Mouse (Mus musculus) limb, embryonic 14.5 days (tissue): ENCODE results near the gene Lamb3. TPM values are rescaled to one million over a fixed set of nuclear protein-coding genes. Genes with fewer than 3 reads are reported as not detected.
A peak's percentile ranks its signal among the peaks of the same experiment; 100 is the strongest.

Experiments used
- ATAC-seq: fragments of 200-750 bp; cut with Nextera tagmentation; 2 replicates; pipeline ENCODE4 v1.8.0; 2017; ENCODE audit warnings: low read depth, moderate number of reproducible peaks, moderate TSS enrichment; ENCODE audit not compliant: low FRiP score
- DNase-seq: peaks from one replicate; pipeline ENCODE4 v3.0.0-alpha.2; 2015; ENCODE audit warnings: low spot score
- H3K27ac ChIP-seq: fragments of 300-500 bp; sonication (generic); replicated peaks from 2 replicates; pipeline ENCODE4 v1.5.1; 2014; ENCODE audit warnings: low read depth, mild to moderate bottlenecking, low read length, moderate library complexity, mixed read lengths
- H3K27me3 ChIP-seq: fragments of 300-500 bp; sonication (generic); 2 replicates; pipeline ENCODE4 v1.6.1; 2014; ENCODE audit warnings: low read length, mixed read lengths; ENCODE audit not compliant: control insufficient read depth, insufficient read depth
- H3K36me3 ChIP-seq: fragments of 300-500 bp; sonication (generic); 2 replicates; pipeline ENCODE4 v1.6.1; 2014; ENCODE audit warnings: mild to moderate bottlenecking, low read length, moderate library complexity, mixed read lengths; ENCODE audit not compliant: control insufficient read depth, insufficient read depth
- H3K4me1 ChIP-seq: fragments of 300-500 bp; sonication (generic); 2 replicates; pipeline ENCODE4 v1.6.1; 2014; ENCODE audit warnings: antibody characterized with exemption, low read length, mixed read lengths; ENCODE audit not compliant: control insufficient read depth, insufficient read depth
- H3K4me2 ChIP-seq: fragments of 300-500 bp; sonication (generic); replicated peaks from 2 replicates; pipeline ENCODE4 v1.6.1; 2014; ENCODE audit warnings: low read depth, mild to moderate bottlenecking, low read length, moderate library complexity; ENCODE audit not compliant: severe bottlenecking
- H3K4me3 ChIP-seq: fragments of 300-500 bp; sonication (generic); replicated peaks from 2 replicates; pipeline ENCODE4 v1.5.1; 2014; ENCODE audit warnings: low read length
- H3K9ac ChIP-seq: fragments of 300-500 bp; sonication (generic); 2 replicates; pipeline ENCODE4 v1.6.1; 2014; ENCODE audit warnings: mild to moderate bottlenecking, low read depth, low read length, moderate library complexity; ENCODE audit not compliant: severe bottlenecking
- H3K9me3 ChIP-seq: fragments of 300-500 bp; sonication (generic); 2 replicates; pipeline ENCODE4 v1.6.1; 2016; ENCODE audit warnings: low read length; ENCODE audit not compliant: control insufficient read depth
- POLR2A ChIP-seq: fragments of 200-500 bp; IDR thresholded peaks from 2 replicates; pipeline ENCODE4 v1.8.0; 2012; ENCODE audit warnings: inconsistent platforms, mild to moderate bottlenecking, moderate library complexity, borderline replicate concordance; ENCODE audit not compliant: insufficient read depth, insufficient read length; ENCODE audit errors: extremely low read depth
- WGBS: fragments of 180-500 bp; shearing (Covaris S2); extraction: QIAGEN DNeasy Blood & Tissue Kit; methylation state at CpG from one replicate; pipeline ENCODE4 v1.1.7; 2014; 5-methylcytosine and 5-hydroxymethylcytosine counted together
- polyA plus RNA-seq, 2 experiments: library from polyadenylated mRNA; depleted of rRNA in 1 of 2; stranded (reverse) in 1 of 2; unstranded in 1 of 2; fragments of >200 nt; fragmentation: Nextera tagmentation in 1 of 2; extraction: Ambion mirVana in 1 of 2; gene quantifications; 2 replicates each; pipeline versions ENCODE4 v1.2.1 to v1.2.3; 2012 to 2014

Lamb3 gene
- polyA plus RNA-seq, 2 experiments, result 4.0 to 4.6 TPM

- Histone ChIP-seq H3K4me2 (no peak overlapping the region), H3K9me3 (no peaks in the 10 kb centered on the region), H3K27ac (no peak overlapping the region), H3K36me3 (no peaks in the 10 kb centered on the region), H3K27me3 (no peaks in the 10 kb centered on the region), H3K4me3 (no peak overlapping the region), H3K9ac (no peak overlapping the region), H3K4me1 (no peaks in the 10 kb centered on the region)
- ATAC-seq, result no peak
- no peak for DNase-seq
- no peak for TF ChIP-seq POLR2A
- 69% methylated on average over 3 of the region's 3 CpGs for WGBS
These were observed 8.5 kb downstream of the Lamb3 start for GRCm38 (mm10) chr1:193216000-193216399.

- DNase-seq (no peak), ATAC-seq (no peak)
- no peak for TF ChIP-seq POLR2A
- H3K36me3 ChIP-seq, result no peaks in the 10 kb centered on the region
- H3K27ac ChIP-seq, result no peak overlapping the region
- H3K4me1 ChIP-seq, result no peaks in the 10 kb centered on the region
- H3K9ac ChIP-seq, result no peak overlapping the region
- no peaks in the 10 kb centered on the region for H3K9me3 ChIP-seq
- H3K4me3 ChIP-seq, result no peak overlapping the region
- no peak overlapping the region for H3K4me2 ChIP-seq
- no peaks in the 10 kb centered on the region for H3K27me3 ChIP-seq
- 82% methylated on average over 5 of the region's 5 CpGs for WGBS
These were observed 12.9 kb downstream of the Lamb3 start for GRCm38 (mm10) chr1:193220408-193220807.

GRCm38 (mm10) chr1:193225531-193225930 is 18.0 kb downstream of the Lamb3 start:
- H3K4me2 ChIP-seq, result no peak overlapping the region
- no peaks in the 10 kb centered on the region for H3K27me3 ChIP-seq
- peak; percentile 48; the same call in 1 of the 2 replicates for ATAC-seq
- H3K36me3 ChIP-seq, result no peaks in the 10 kb centered on the region
- 0 out of 2 replicates have a peak, but pooled peaks cover 6% of the 10 kb centered on the region for H3K4me1 ChIP-seq
- H3K4me3 ChIP-seq, result no peak overlapping the region
- H3K9me3 ChIP-seq, result no peaks in the 10 kb centered on the region
- TF ChIP-seq POLR2A, result no peak
- WGBS, result 26% methylated on average over 3 of the region's 3 CpGs
- no peak overlapping the region for H3K9ac ChIP-seq
- no peak for DNase-seq
- H3K27ac ChIP-seq, result no peak overlapping the region

- Histone ChIP-seq H3K36me3 (no peaks in the 10 kb centered on the region), H3K4me3 (no peak overlapping the region), H3K4me2 (no peak overlapping the region), H3K9ac (no peak overlapping the region), H3K27ac (no peak overlapping the region), H3K9me3 (no peaks in the 10 kb centered on the region), H3K4me1 (0 out of 2 replicates have a peak, but pooled peaks cover 6% of the 10 kb centered on the region), H3K27me3 (no peaks in the 10 kb centered on the region)
- TF ChIP-seq POLR2A, result no peak
- ATAC-seq, result no peak
- no peak for DNase-seq
- WGBS, result 86% methylated on average over 4 of the region's 4 CpGs
These were observed 18.6 kb downstream of the Lamb3 start for GRCm38 (mm10) chr1:193226114-193226513.

- no peaks in the 10 kb centered on the region for H3K27me3 ChIP-seq
- H3K4me3 ChIP-seq, result no peak overlapping the region
- no peak overlapping the region for H3K27ac ChIP-seq
- no peak overlapping the region for H3K4me2 ChIP-seq
- DNase-seq (no peak), ATAC-seq (0 out of 2 replicates have a peak, but pooled peaks have one; percentile 41)
- no peak overlapping the region for H3K9ac ChIP-seq
- H3K4me1 ChIP-seq, result 0 out of 2 replicates have a peak, but pooled peaks cover 6% of the 10 kb centered on the region
- no peaks in the 10 kb centered on the region for H3K36me3 ChIP-seq
- WGBS, result 21% methylated on average over 7 of the region's 7 CpGs
- no peaks in the 10 kb centered on the region for H3K9me3 ChIP-seq
- TF ChIP-seq POLR2A, result no peak
These were observed 19.4 kb downstream of the Lamb3 start for GRCm38 (mm10) chr1:193226724-193227522.
